Mouse (Mus musculus) midbrain, embryonic 16.5 days (tissue): Measurements from ENCODE around the gene Kctd10. TPM values are rescaled to one million over a fixed set of nuclear protein-coding genes. Genes with fewer than 3 reads are reported as not detected.

ENCODE experiments used
- ATAC-seq: fragments of 200-750 bp; cut with Nextera tagmentation; 2 replicates; pipeline ENCODE4 v1.8.0; 2017; ENCODE audit warnings: moderate TSS enrichment
- H3K27ac ChIP-seq: fragments of 300-500 bp; sonication (generic); 2 replicates; pipeline ENCODE4 v1.5.1; 2014; ENCODE audit warnings: mild to moderate bottlenecking, low read length, mixed read lengths
- H3K27me3 ChIP-seq: fragments of 300-500 bp; sonication (generic); 2 replicates; pipeline ENCODE4 v1.6.1; 2014; ENCODE audit warnings: low read depth, low read length, mixed read lengths; ENCODE audit not compliant: control insufficient read depth, insufficient read depth
- H3K36me3 ChIP-seq: fragments of 300-500 bp; sonication (generic); 2 replicates; pipeline ENCODE4 v1.6.1; 2014; ENCODE audit warnings: mild to moderate bottlenecking, low read length, moderate library complexity, mixed read lengths; ENCODE audit not compliant: control insufficient read depth, insufficient read depth
- H3K4me1 ChIP-seq: fragments of 300-500 bp; sonication (generic); 2 replicates; pipeline ENCODE4 v1.6.1; 2014; ENCODE audit warnings: mild to moderate bottlenecking, low read length, mixed read lengths; ENCODE audit not compliant: control insufficient read depth, insufficient read depth
- H3K4me2 ChIP-seq: fragments of 300-500 bp; sonication (generic); 2 replicates; pipeline ENCODE4 v1.6.1; 2014; ENCODE audit warnings: mild to moderate bottlenecking, low read length, mixed read lengths
- H3K4me3 ChIP-seq: fragments of 300-500 bp; sonication (generic); 2 replicates; pipeline ENCODE4 v1.5.1; 2014; ENCODE audit warnings: low read depth, mild to moderate bottlenecking, low read length, moderate library complexity, mixed read lengths
- H3K9ac ChIP-seq: fragments of 300-500 bp; sonication (generic); 2 replicates; pipeline ENCODE4 v1.6.1; 2014; ENCODE audit warnings: low read depth, low read length, mixed read lengths
- H3K9me3 ChIP-seq: fragments of 300-500 bp; sonication (generic); replicated peaks from 2 replicates; pipeline ENCODE4 v1.6.1; 2014; ENCODE audit warnings: mild to moderate bottlenecking, low read length, mixed read lengths; ENCODE audit not compliant: control insufficient read depth, poor library complexity, severe bottlenecking
- WGBS: fragments of 180-500 bp; shearing (Covaris S2); extraction: QIAGEN DNeasy Blood & Tissue Kit; methylation state at CpG from one replicate; pipeline ENCODE4 v1.1.7; 2014; 5-methylcytosine and 5-hydroxymethylcytosine counted together
- polyA plus RNA-seq: library from polyadenylated mRNA; unstranded; fragments of >200 nt; fragmentation: Nextera tagmentation; extraction: Ambion mirVana; gene quantifications from 2 replicates; pipeline ENCODE4 v1.2.1, GENCODE M21; 2015

Kctd10 gene
- polyA plus RNA-seq, 1 experiment from 2014 or later, result 70.3 TPM

DNA sequence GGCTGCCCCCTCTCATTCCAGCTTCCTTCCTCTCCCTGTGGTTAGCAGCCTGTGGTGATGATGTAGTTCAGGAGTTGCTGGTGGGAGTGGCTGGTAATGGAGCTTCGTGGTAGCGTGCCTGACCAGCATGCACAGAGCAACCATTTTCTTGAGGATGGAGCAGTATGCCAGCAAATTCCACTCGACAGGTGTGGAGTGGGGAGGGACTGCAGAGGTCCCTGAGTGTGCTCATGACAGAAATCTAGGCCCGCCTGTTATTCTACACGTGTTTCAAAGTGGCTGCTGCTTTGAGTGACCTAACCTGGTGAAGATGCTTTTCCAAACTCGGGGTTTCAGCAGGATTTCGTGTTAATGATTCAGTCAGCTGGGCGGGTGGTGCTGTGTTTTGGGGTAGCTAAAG, 4.1 kb upstream of the Kctd10 start:
- H3K27ac ChIP-seq, result no peak overlapping the region
- no peak overlapping the region for H3K4me3 ChIP-seq
- peaks cover 15% of the 10 kb centered on the region for H3K4me1 ChIP-seq
- H3K4me2 ChIP-seq, result no peak overlapping the region
- no peak overlapping the region for H3K9ac ChIP-seq
- H3K9me3 ChIP-seq, result no peaks in the 10 kb centered on the region
- ATAC-seq, result no peak
- peaks cover 21% of the 10 kb centered on the region for H3K36me3 ChIP-seq
- 93% methylated on average over 8 of the region's 8 CpGs for WGBS
- H3K27me3 ChIP-seq, result no peaks in the 10 kb centered on the region

- H3K4me3 ChIP-seq, result no peak overlapping the region
- no peak overlapping the region for H3K4me2 ChIP-seq
- H3K9me3 ChIP-seq, result no peaks in the 10 kb centered on the region
- H3K4me1 ChIP-seq, result peaks cover 26% of the 10 kb centered on the region
- ATAC-seq, result no peak
- H3K27ac ChIP-seq, result no peak overlapping the region
- H3K36me3 ChIP-seq, result peaks cover 10% of the 10 kb centered on the region
- 81% methylated on average over 9 of the region's 9 CpGs for WGBS
- no peaks in the 10 kb centered on the region for H3K27me3 ChIP-seq
- H3K9ac ChIP-seq, result no peak overlapping the region
Observed at GRCm38 (mm10) chr5:114383184-114383904, 3.0 kb upstream of the Kctd10 start.

GRCm38 (mm10) chr5:114381013-114381351, 674 bp upstream of the Kctd10 start:
- no peaks in the 10 kb centered on the region; the same call in 1 of the 2 replicates for H3K36me3 ChIP-seq
- H3K27ac ChIP-seq, result peak overlapping the region; percentile 94
- ATAC-seq, result peak; percentile 34; the same call in 1 of the 2 replicates
- peak overlapping the region; percentile 92 for H3K4me2 ChIP-seq
- peak overlapping the region; percentile 94 for H3K9ac ChIP-seq
- peaks cover 39% of the 10 kb centered on the region for H3K4me1 ChIP-seq
- no peaks in the 10 kb centered on the region for H3K9me3 ChIP-seq
- peak overlapping the region; percentile 87 for H3K4me3 ChIP-seq
- no peaks in the 10 kb centered on the region for H3K27me3 ChIP-seq
- 0% methylated on average over 18 of the region's 18 CpGs for WGBS

DNA sequence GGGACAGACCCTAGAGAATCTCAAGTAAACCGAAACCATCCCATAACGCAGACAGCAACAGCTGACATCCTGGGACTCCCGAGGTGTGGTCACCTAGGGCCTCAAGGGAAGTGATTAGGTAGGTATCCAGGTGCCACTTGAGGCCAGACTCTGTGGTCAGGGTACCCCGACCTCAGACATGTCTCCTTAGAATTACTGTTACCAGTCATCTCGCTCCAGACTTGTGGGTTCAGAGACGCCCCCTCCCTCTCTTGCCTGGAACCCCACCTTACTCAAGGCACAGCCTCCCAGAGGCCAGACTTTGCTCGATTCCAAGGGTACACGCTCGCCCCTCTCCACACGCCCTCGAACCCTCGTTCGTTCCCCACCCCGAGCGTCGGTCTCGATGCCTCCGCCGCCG, 545 bp downstream of the Kctd10 start:
- no peaks in the 10 kb centered on the region for H3K9me3 ChIP-seq
- peak overlapping the region; percentile 94 for H3K27ac ChIP-seq
- peaks cover under 1% of the 10 kb centered on the region; the same call in 1 of the 2 replicates for H3K36me3 ChIP-seq
- peak overlapping the region; percentile 79 for H3K4me2 ChIP-seq
- peak overlapping the region; percentile 94 for H3K9ac ChIP-seq
- H3K4me1 ChIP-seq, result peaks cover 39% of the 10 kb centered on the region
- H3K4me3 ChIP-seq, result peak overlapping the region; percentile 87
- no peaks in the 10 kb centered on the region for H3K27me3 ChIP-seq
- peak; percentile 31 for ATAC-seq
- WGBS, result 2% methylated on average over 20 of the region's 20 CpGs

- no peak for ATAC-seq
- Histone ChIP-seq H3K4me1 (peaks cover 39% of the 10 kb centered on the region), H3K9ac (peak overlapping the region; percentile 94), H3K36me3 (peaks cover 2% of the 10 kb centered on the region; the same call in 1 of the 2 replicates), H3K9me3 (no peaks in the 10 kb centered on the region), H3K4me3 (peak overlapping the region; percentile 87), H3K27me3 (no peaks in the 10 kb centered on the region), H3K27ac (no peak overlapping the region), H3K4me2 (peak overlapping the region; percentile 79)
- 30% methylated on average over 6 of the region's 6 CpGs for WGBS
Observed at GRCm38 (mm10) chr5:114378936-114379335, 1.4 kb downstream of the Kctd10 start.

GRCm38 (mm10) chr5:114378177-114378920, 2.0 kb downstream of the Kctd10 start:
- Histone ChIP-seq H3K4me3 (peak overlapping the region; percentile 87), H3K4me2 (peak overlapping the region; percentile 79), H3K36me3 (peaks cover 2% of the 10 kb centered on the region; the same call in 1 of the 2 replicates), H3K27me3 (no peaks in the 10 kb centered on the region), H3K27ac (no peak overlapping the region), H3K9ac (peak overlapping the region; percentile 94), H3K9me3 (no peaks in the 10 kb centered on the region), H3K4me1 (peaks cover 39% of the 10 kb centered on the region)
- ATAC-seq, result no peak
- 72% methylated on average over 10 of the region's 10 CpGs for WGBS

GRCm38 (mm10) chr5:114374409-114375213, 5.7 kb downstream of the Kctd10 start:
- H3K9me3 ChIP-seq, result no peaks in the 10 kb centered on the region
- ATAC-seq, result no peak
- H3K27me3 ChIP-seq, result no peaks in the 10 kb centered on the region
- WGBS, result 90% methylated on average over 23 of the region's 23 CpGs
- no peak overlapping the region for H3K9ac ChIP-seq
- peaks cover 9% of the 10 kb centered on the region for H3K36me3 ChIP-seq
- H3K4me2 ChIP-seq, result no peak overlapping the region
- H3K27ac ChIP-seq, result no peak overlapping the region
- H3K4me1 ChIP-seq, result peaks cover 28% of the 10 kb centered on the region
- no peak overlapping the region for H3K4me3 ChIP-seq

DNA sequence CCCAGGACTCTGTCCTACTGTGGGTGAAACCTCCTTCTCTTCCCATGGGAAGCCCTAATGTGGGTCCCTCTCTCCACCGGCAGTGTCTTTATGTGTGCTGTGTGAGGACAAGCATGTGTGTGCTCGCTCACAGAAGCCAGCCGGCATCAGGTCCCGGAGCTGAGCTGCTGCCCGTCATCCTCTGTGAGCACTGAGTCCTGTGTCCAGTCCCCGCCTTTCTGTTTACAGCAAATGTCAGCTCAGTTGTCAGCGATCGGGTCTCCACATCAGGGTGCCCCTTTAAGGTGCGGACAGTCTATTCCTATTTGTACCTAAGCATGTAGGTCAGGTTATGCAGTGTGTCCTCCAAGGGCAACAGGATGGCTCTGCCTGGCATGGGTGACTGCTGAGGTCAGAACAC, 6.7 kb downstream of the Kctd10 start:
- Histone ChIP-seq H3K9me3 (no peaks in the 10 kb centered on the region), H3K4me2 (no peak overlapping the region), H3K27ac (no peak overlapping the region), H3K9ac (no peak overlapping the region), H3K27me3 (no peaks in the 10 kb centered on the region), H3K4me1 (peaks cover 20% of the 10 kb centered on the region), H3K36me3 (peaks cover 15% of the 10 kb centered on the region), H3K4me3 (no peak overlapping the region)
- WGBS, result 86% methylated on average over 9 of the region's 9 CpGs
- ATAC-seq, result no peak
